Mouse (Mus musculus) erythroblast, embryonic 14.5 days (primary cell): ENCODE measurements at regions not wholly inside any gene's neighbourhood (a gene's known extent, or its start where the extent isn't known, plus 50 kb on each side); places are given as distances from the start of the nearest gene placed in this dataset.

ENCODE experiments used
- GATA1 ChIP-seq: IDR thresholded peaks from 2 replicates; pipeline ENCODE4 v1.6.1; 2012; ENCODE audit warnings: low read length, inconsistent platforms, mixed read lengths
- TAL1 ChIP-seq: IDR thresholded peaks from 3 replicates; pipeline ENCODE4 v1.6.1; 2012; ENCODE audit warnings: low read length, inconsistent platforms, mixed read lengths

GRCm38 (mm10) chr9:113413851-113414250 lies 294.2 kb downstream of the Pdcd6ip start:
- no peak for TF ChIP-seq TAL1
- TF ChIP-seq GATA1: no peak
